8 mouse cellular contexts compared by ENCODE assay signal in genomic region chr7:122945149-122945548, GRCm38 (mm10). TPM values are rescaled to one million over a fixed set of nuclear protein-coding genes. Genes with fewer than 3 reads are reported as not detected.
A peak's percentile ranks its signal among the peaks of the same experiment; 100 is the strongest.
DNase-seq lines count a peak whose midpoint lies in the region; ATAC-seq and TF ChIP-seq lines count a peak whose summit lies in the region.

No protein-coding gene starts in this region.

- H3K36me3 ChIP-seq in G1E (replicated peaks) = no peaks in the 10 kb centered on the region
- H3K36me3 ChIP-seq in forebrain, embryonic 10.5 days (replicated peaks) = no peaks in the 10 kb centered on the region
- H3K36me3 ChIP-seq in lung, postnatal 0 days (ENCODE audit: insufficient read depth, low read length) = no peaks in the 10 kb centered on the region

- 3% methylated on average over 1 of the region's 1 CpGs for WGBS in forebrain, embryonic 10.5 days
- WGBS in lung, postnatal 0 days = 0% methylated on average over 1 of the region's 1 CpGs

- no peak overlapping the region for H3K9ac ChIP-seq in lung, postnatal 0 days (replicated peaks; ENCODE audit: low read depth)

- peaks cover 3% of the 10 kb centered on the region for H3K4me1 ChIP-seq in G1E (ENCODE audit: insufficient read depth, low read depth, low read length)
- H3K4me1 ChIP-seq in forebrain, embryonic 10.5 days = peaks cover 8% of the 10 kb centered on the region
- H3K4me1 ChIP-seq in lung, postnatal 0 days (ENCODE audit: insufficient read depth, low read depth, low read length) = no peaks in the 10 kb centered on the region

- peak; percentile 57 for DNase-seq in G1E (ENCODE audit: low spot score)
- peak; percentile 58 for DNase-seq in brain, embryonic 18.5 days (ENCODE audit: low read depth, low spot score)
- peak; percentile 53 for DNase-seq in forebrain, embryonic 10.5 days (ENCODE audit: extremely low spot score, low spot score)
- DNase-seq in heart, postnatal 14 days = peak; percentile 79 to 87
- peak; percentile 81 for DNase-seq in layer of hippocampus, adult 9-11 months
- peak; percentile 87 for DNase-seq in lung, postnatal 0 days (ENCODE audit: low spot score)
- peak; percentile 89 to 93 for DNase-seq in right cerebral cortex, adult 2 months (ENCODE audit: low spot score in 2 of 2)
- peak; percentile 26 for DNase-seq in urinary bladder, postnatal 10 days (ENCODE audit: low spot score)

- TF ChIP-seq CTCF in G1E (IDR thresholded peaks at IDR 0.05; ENCODE audit: low read depth, low read length) = peak; percentile 74
- peak; percentile 85 for TF ChIP-seq CTCF in lung, postnatal 0 days (IDR thresholded peaks at IDR 0.05)

- ATAC-seq in G1E (ENCODE audit: extremely low read depth, insufficient number of reproducible peaks, low FRiP score, poor library complexity, severe bottlenecking) = peak; percentile 62
- ATAC-seq in lung, postnatal 0 days = peak; percentile 57

- intact Hi-C loops in heart, postnatal 14 days (cut with DNase I) = loop anchor here (5.0 kb wide), 1 partner anchor 522 kb away; no protein-coding TSS in a partner anchor

- H3K4me3 ChIP-seq in G1E (ENCODE audit: low read depth, low read length) = no peak overlapping the region
- H3K4me3 ChIP-seq in forebrain, embryonic 10.5 days = no peak overlapping the region
- no peak overlapping the region for H3K4me3 ChIP-seq in lung, postnatal 0 days (ENCODE audit: low read depth, low read length)

- TF ChIP-seq EP300 in lung, postnatal 0 days (IDR thresholded peaks at IDR 0.05) = no peak

- no peak overlapping the region for H3K4me2 ChIP-seq in lung, postnatal 0 days (replicated peaks; ENCODE audit: low read depth, low read length)

- H3K27ac ChIP-seq in forebrain, embryonic 10.5 days = no peak overlapping the region
- H3K27ac ChIP-seq in lung, postnatal 0 days (ENCODE audit: low read length) = no peak overlapping the region

- H3K9me3 ChIP-seq in G1E (replicated peaks) = no peaks in the 10 kb centered on the region
- H3K9me3 ChIP-seq in forebrain, embryonic 10.5 days = no peaks in the 10 kb centered on the region; the same call in 1 of the 2 replicates
- H3K9me3 ChIP-seq in lung, postnatal 0 days (ENCODE audit: low read length) = no peaks in the 10 kb centered on the region

- peaks cover 2% of the 10 kb centered on the region for H3K27me3 ChIP-seq in G1E (ENCODE audit: insufficient read depth, low read length)
- no peaks in the 10 kb centered on the region for H3K27me3 ChIP-seq in forebrain, embryonic 10.5 days (ENCODE audit: poor library complexity, severe bottlenecking)
- H3K27me3 ChIP-seq in lung, postnatal 0 days (replicated peaks; ENCODE audit: insufficient read depth, low read length) = no peaks in the 10 kb centered on the region

RNA-seq across cellular contexts. Expression of gene Rbbp6, which starts 20.3 kb away (rescaled TPM):
- 311 and 328 TPM in 2 replicates for total RNA-seq in G1E (2014; fragmentation: Nextera tagmentation)
- total RNA-seq in G1E (2017) = 51.0 and 73.8 TPM in 2 replicates
- 48.2 and 50.0 TPM in 2 replicates for polyA plus RNA-seq in G1E (2012)
- 26.3 and 27.4 TPM in 2 replicates for polyA plus RNA-seq in forebrain, embryonic 10.5 days (2016; fragmentation: Nextera tagmentation; extraction: Ambion mirVana)
- 10 to 100 TPM; 40.5 to 42.2 TPM for total RNA-seq in heart, postnatal 14 days (2021)
- polyA plus RNA-seq in lung, postnatal 0 days (2015; fragmentation: Nextera tagmentation; extraction: Ambion mirVana) = 18.3 and 19.6 TPM in 2 replicates

Comparison
In these comparisons a context has a peak if more than half of its experiments do, and no peak if none do; other contexts are left out.
1. DNase-seq: peak in every context shown above with its lines; median percentile 91 in right cerebral cortex, adult 2 months; 87 in lung, postnatal 0 days; 83 in heart, postnatal 14 days; 81 in layer of hippocampus, adult 9-11 months; 58 in brain, embryonic 18.5 days; 57 in G1E; 53 in forebrain, embryonic 10.5 days; 26 in urinary bladder, postnatal 10 days.